Mouse (Mus musculus) testis, adult 2 months (tissue): ENCODE data around the gene Ipmk. TPM values are rescaled to one million over a fixed set of nuclear protein-coding genes. Genes with fewer than 3 reads are reported as not detected.
A peak's percentile ranks its signal among the peaks of the same experiment; 100 is the strongest.

Experiments used
- H3K27ac ChIP-seq: fragments of 200-500 bp; 2 replicates; pipeline ENCODE4 v1.5.1; 2012; ENCODE audit warnings: low read depth, low read length; ENCODE audit not compliant: control insufficient read depth, insufficient read depth
- H3K27me3 ChIP-seq: fragments of 200-500 bp; 2 replicates; pipeline ENCODE4 v1.6.1; 2012; ENCODE audit warnings: mild to moderate bottlenecking, low read length, moderate library complexity; ENCODE audit not compliant: control insufficient read depth, insufficient read depth
- H3K36me3 ChIP-seq: fragments of 200-500 bp; 2 replicates; pipeline ENCODE4 v1.6.1; 2012; ENCODE audit warnings: mild to moderate bottlenecking, low read length; ENCODE audit not compliant: control insufficient read depth, insufficient read depth
- H3K4me1 ChIP-seq: fragments of 200-500 bp; 2 replicates; pipeline ENCODE4 v1.6.1; 2012; ENCODE audit warnings: low read length; ENCODE audit not compliant: control insufficient read depth, insufficient read depth
- H3K4me3 ChIP-seq: fragments of 200-500 bp; 2 replicates; pipeline ENCODE4 v1.5.1; 2012; ENCODE audit warnings: low read depth, mild to moderate bottlenecking, low read length, moderate library complexity, mixed read lengths; ENCODE audit not compliant: control insufficient read depth
- CTCF ChIP-seq: fragments of 200-500 bp; IDR thresholded peaks from 2 replicates; pipeline ENCODE4 v1.5.1; 2012; ENCODE audit warnings: low read depth, mild to moderate bottlenecking, inconsistent platforms, low read length, moderate library complexity; ENCODE audit not compliant: control insufficient read depth, insufficient read depth, insufficient replicate concordance
- POLR2A ChIP-seq: fragments of 200-500 bp; IDR thresholded peaks from 2 replicates; pipeline ENCODE4 v1.6.1; 2012; ENCODE audit warnings: low read depth, mild to moderate bottlenecking, inconsistent platforms, low read length, moderate library complexity; ENCODE audit not compliant: control insufficient read depth
- polyA plus RNA-seq: library from polyadenylated mRNA; depleted of rRNA; stranded (reverse); fragments of >200 nt; gene quantifications from 2 replicates; pipeline ENCODE4 v1.2.3, GENCODE M21; 2012

The Ipmk gene
- polyA plus RNA-seq, 1 experiment: 5.3 TPM

DNA sequence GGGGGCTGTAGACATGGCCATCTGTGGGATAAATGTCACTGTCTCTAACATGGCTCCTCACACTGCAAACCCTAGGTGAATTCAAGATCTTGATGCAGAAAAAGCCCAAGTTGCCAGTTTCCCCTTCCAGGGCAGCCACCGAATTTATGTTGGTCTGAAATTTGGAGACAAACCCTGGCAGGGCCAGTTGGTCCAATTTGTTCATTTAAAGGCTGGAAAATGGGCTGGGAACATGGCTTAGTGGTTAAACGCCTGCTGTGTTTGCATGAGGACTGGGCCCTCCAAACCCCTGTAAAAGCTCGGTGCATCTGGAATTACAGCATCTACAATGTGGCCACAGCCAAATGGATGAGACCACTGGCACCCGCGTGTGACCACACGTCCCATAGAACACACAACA lies 18.3 kb upstream of the Ipmk start:
- Histone ChIP-seq H3K27ac (no peak overlapping the region), H3K36me3 (peaks cover 2% of the 10 kb centered on the region), H3K27me3 (no peaks in the 10 kb centered on the region), H3K4me3 (no peak overlapping the region), H3K4me1 (no peaks in the 10 kb centered on the region)
- TF ChIP-seq CTCF (no peak), POLR2A (no peak)

GRCm38 (mm10) chr10:71330070-71330469 lies 17.5 kb upstream of the Ipmk start:
- no peak for TF ChIP-seq POLR2A
- no peak for TF ChIP-seq CTCF
- Histone ChIP-seq H3K4me3 (no peak overlapping the region), H3K27me3 (no peaks in the 10 kb centered on the region), H3K27ac (no peak overlapping the region), H3K4me1 (no peaks in the 10 kb centered on the region), H3K36me3 (peaks cover 2% of the 10 kb centered on the region)

DNA sequence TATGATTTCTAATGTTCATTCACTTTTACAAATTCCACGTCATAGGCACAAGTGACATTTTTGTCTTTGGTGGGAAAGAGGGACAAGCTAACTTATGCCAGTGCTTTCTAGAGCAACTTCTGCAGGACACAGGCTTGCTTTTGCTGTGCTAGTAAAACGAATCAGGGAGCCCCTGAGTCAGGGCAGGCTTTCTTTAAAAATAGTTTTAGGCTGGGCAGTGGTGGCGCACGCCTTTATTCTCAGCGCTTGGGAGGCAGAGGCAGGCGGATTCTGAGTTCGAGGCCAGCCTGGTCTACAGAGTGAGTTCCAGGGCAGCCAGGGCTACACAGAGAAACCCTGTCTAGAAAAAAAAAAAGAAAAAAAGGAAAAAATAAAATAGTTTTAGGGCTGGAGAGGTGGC lies 15.7 kb upstream of the Ipmk start:
- Histone ChIP-seq H3K4me1 (no peaks in the 10 kb centered on the region), H3K27me3 (no peaks in the 10 kb centered on the region), H3K27ac (no peak overlapping the region), H3K4me3 (no peak overlapping the region), H3K36me3 (peaks cover 5% of the 10 kb centered on the region)
- TF ChIP-seq CTCF (no peak), POLR2A (no peak)

- Histone ChIP-seq H3K4me1 (no peaks in the 10 kb centered on the region), H3K27ac (no peak overlapping the region), H3K27me3 (no peaks in the 10 kb centered on the region), H3K4me3 (no peak overlapping the region), H3K36me3 (peaks cover 5% of the 10 kb centered on the region)
- TF ChIP-seq CTCF (no peak), POLR2A (no peak)
These were observed 15.2 kb upstream of the Ipmk start for GRCm38 (mm10) chr10:71332376-71332775.

DNA sequence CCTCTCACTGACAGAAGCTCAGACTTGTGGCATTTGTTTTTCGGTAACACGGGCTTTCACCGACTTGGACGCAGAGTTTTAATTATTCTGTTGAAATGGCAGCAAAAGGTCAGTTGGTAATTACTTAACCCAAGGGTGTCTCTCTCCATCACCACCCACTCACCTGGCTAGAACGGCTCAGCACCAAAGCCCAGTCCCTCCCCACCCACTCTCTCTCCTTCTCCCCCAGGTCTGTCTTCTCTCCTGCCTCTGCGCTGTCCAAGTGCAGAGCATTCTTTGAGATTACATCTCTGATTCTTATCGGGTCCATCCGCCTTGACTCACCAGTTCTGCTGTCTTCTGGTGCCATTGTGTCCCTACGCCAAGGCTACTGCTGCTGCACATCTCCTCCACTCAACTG lies 14.7 kb upstream of the Ipmk start:
- peaks cover 5% of the 10 kb centered on the region for H3K36me3 ChIP-seq

DNA sequence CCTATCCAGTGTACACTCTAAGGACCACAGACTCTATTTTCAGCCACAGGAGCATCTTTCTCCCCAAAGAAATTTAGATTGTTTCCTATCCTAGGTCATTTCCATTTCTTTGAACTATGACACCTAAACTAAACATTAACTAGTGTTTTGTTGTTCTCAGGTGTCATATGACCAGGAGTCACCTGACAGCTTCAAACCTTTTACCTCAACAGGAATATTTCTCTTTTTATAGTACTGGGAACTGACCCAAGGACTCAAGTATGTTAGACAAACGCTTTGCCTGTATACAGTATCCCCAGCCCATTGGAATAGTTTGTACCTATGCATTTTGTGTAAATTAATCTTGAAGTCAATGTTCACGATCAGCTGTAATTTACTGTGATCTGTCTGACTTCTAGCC lies 9.8 kb upstream of the Ipmk start:
- peaks cover 14% of the 10 kb centered on the region for H3K4me1 ChIP-seq
- peaks cover 3% of the 10 kb centered on the region for H3K36me3 ChIP-seq
- no peak overlapping the region for H3K4me3 ChIP-seq
- no peaks in the 10 kb centered on the region for H3K27me3 ChIP-seq
- TF ChIP-seq POLR2A (no peak), CTCF (no peak)
- H3K27ac ChIP-seq: no peak overlapping the region

More for the DNA sequence above, 14.7 kb upstream of the Ipmk start:
- Histone ChIP-seq H3K4me1 (no peaks in the 10 kb centered on the region), H3K27me3 (no peaks in the 10 kb centered on the region), H3K4me3 (no peak overlapping the region), H3K27ac (no peak overlapping the region)
- no peak for TF ChIP-seq POLR2A
- no peak for TF ChIP-seq CTCF

DNA sequence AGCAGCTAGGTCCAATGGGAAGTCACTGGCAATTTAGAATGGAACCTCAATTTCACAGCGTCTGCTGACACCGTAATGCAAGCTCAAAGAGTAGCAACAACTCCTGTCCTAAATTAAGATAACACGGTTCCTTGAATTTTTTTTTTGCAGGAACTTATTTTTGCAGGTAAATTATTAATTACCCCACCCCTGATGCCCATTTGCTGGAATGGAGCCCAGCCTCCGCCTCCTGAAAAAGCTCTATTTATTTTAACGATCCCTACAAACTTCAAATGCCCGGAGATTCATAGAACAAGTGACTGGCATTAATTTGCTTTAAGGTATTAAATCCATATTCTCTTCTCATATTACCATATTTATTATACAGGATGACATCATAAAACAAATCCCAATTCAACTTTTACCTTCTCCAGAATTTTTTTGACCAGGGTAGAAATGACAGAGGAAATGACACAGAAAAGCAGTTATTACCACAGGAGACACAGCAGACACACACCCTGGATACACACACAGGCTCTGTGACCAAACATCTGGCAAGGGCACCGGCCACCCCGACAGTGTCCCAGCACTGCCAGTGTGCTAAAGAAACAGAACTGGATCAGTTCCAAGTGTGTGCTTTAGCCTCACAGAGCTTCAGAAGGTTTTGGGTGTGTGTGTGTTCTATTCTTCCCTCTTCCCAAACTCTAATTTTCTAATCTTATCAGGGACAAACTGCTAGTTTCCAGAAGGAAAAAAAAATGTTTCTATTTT lies 9.2 kb upstream of the Ipmk start:
- no peak for TF ChIP-seq POLR2A
- no peak for TF ChIP-seq CTCF
- peaks cover 14% of the 10 kb centered on the region for H3K4me1 ChIP-seq
- H3K36me3 ChIP-seq: peaks cover 3% of the 10 kb centered on the region
- H3K27me3 ChIP-seq: no peaks in the 10 kb centered on the region
- H3K27ac ChIP-seq: peak overlapping the region; percentile 33
- peak overlapping the region; percentile 71 for H3K4me3 ChIP-seq

- Histone ChIP-seq H3K36me3 (peaks cover 3% of the 10 kb centered on the region), H3K27me3 (no peaks in the 10 kb centered on the region), H3K4me1 (peaks cover 17% of the 10 kb centered on the region), H3K27ac (peak overlapping the region; percentile 96), H3K4me3 (peak overlapping the region; percentile 85)
- TF ChIP-seq CTCF (no peak), POLR2A (peak; percentile 73)
These were observed 8.1 kb upstream of the Ipmk start for GRCm38 (mm10) chr10:71339463-71339862.
